Mouse (Mus musculus): Measurements from ENCODE around the gene Mapre1.

GRCm38 (mm10) chr2:153781181-153781580 is 40.1 kb downstream of the Mapre1 start:
- TF ChIP-seq CTCF (IDR thresholded peaks at IDR 0.05; ENCODE audit: low read depth, low read length) (no peak), GATA1 (IDR thresholded peaks at IDR 0.05; ENCODE audit: borderline replicate concordance, low read length) (no peak), POLR2AphosphoS5 (IDR thresholded peaks at IDR 0.05; ENCODE audit: insufficient replicate concordance, low read depth, low read length) (no peak)

Data from G1E (cell line).